Mouse (Mus musculus): ENCODE measurements around the gene Vmn2r7.
"Not testable (repeated sequence)": the region's sequence is repeated elsewhere in the genome, so short reads cannot be mapped to it uniquely, and the experiment has no call there.

Vmn2r7 gene

GRCm38 (mm10) chr3:64844665-64845064 is at the start of gene Vmn2r7:
TSS of gene Vmn2r7 (minus strand) at chr3:64844765.
- not testable (repeated sequence) for DNase-seq (ENCODE audit: low spot score)

GRCm38 (mm10) chr3:64889725-64890124 is 45.2 kb upstream of the Vmn2r7 start:
- DNase-seq (ENCODE audit: low spot score): no peak

- no peak for DNase-seq (ENCODE audit: low spot score)
Measured at GRCm38 (mm10) chr3:64878199-64878977, 33.8 kb upstream of the Vmn2r7 start.

GRCm38 (mm10) chr3:64876669-64877068 is 32.1 kb upstream of the Vmn2r7 start:
- no peak for DNase-seq (ENCODE audit: low spot score)

GRCm38 (mm10) chr3:64842881-64843280 is 1.7 kb downstream of the Vmn2r7 start:
- no peak for DNase-seq (ENCODE audit: low spot score)

GRCm38 (mm10) chr3:64842299-64842698 is 2.3 kb downstream of the Vmn2r7 start:
- DNase-seq (ENCODE audit: low spot score): no peak

GRCm38 (mm10) chr3:64831134-64831533 is 13.4 kb downstream of the Vmn2r7 start:
- no peak for DNase-seq (ENCODE audit: low spot score)

GRCm38 (mm10) chr3:64791245-64791591 is 53.3 kb downstream of the Vmn2r7 start:
- no peak for DNase-seq (ENCODE audit: low spot score)

- DNase-seq (ENCODE audit: low spot score): no peak
Measured at GRCm38 (mm10) chr3:64790509-64791244, 53.9 kb downstream of the Vmn2r7 start.

GRCm38 (mm10) chr3:64782901-64783300 is 61.7 kb downstream of the Vmn2r7 start:
- no peak for DNase-seq (ENCODE audit: low spot score)

- no peak for DNase-seq (ENCODE audit: low spot score)
Measured at GRCm38 (mm10) chr3:64772132-64772531, 72.4 kb downstream of the Vmn2r7 start.

GRCm38 (mm10) chr3:64756145-64756544 is 88.4 kb downstream of the Vmn2r7 start:
- DNase-seq (ENCODE audit: low spot score): no peak

- DNase-seq (ENCODE audit: low spot score): not testable (repeated sequence)
Measured at GRCm38 (mm10) chr3:64727187-64727970, 117.2 kb downstream of the Vmn2r7 start.

GRCm38 (mm10) chr3:64725736-64726135 is 118.8 kb downstream of the Vmn2r7 start:
- DNase-seq (ENCODE audit: low spot score): not testable (repeated sequence)

GRCm38 (mm10) chr3:64676069-64676468 is 168.5 kb downstream of the Vmn2r7 start:
- not testable (repeated sequence) for DNase-seq (ENCODE audit: low spot score)
